Comparison of ENCODE assay signal across 9 mouse cellular contexts in genomic region chr7:142720725-142721124, GRCm38 (mm10). TPM values are rescaled to one million over a fixed set of nuclear protein-coding genes. Genes with fewer than 3 reads are reported as not detected.
A peak's percentile ranks its signal among the peaks of the same experiment; 100 is the strongest.
DNase-seq lines count a peak whose midpoint lies in the region; ATAC-seq lines count a peak whose summit lies in the region.
"Had no signal": no experiment of that assay in that cellular context is flagged by ENCODE, and none has a peak within 500 bp of the region (broad histone marks: within the 10 kb centered on the region; RNA-seq: fewer than 3 reads in every experiment).

No protein-coding gene starts in this region.

- H3K27ac ChIP-seq in heart, embryonic 12.5 days (ENCODE audit: poor library complexity, severe bottlenecking), result no peak overlapping the region
- no peak overlapping the region for H3K27ac ChIP-seq in neural tube, embryonic 15.5 days (replicated peaks)
- no peak overlapping the region for H3K27ac ChIP-seq in embryonic facial prominence, embryonic 14.5 days (replicated peaks; ENCODE audit: low read depth, low read length)

- H3K9ac ChIP-seq in heart, embryonic 12.5 days, result no peak overlapping the region
- no peak overlapping the region for H3K9ac ChIP-seq in neural tube, embryonic 15.5 days (replicated peaks)
- H3K9ac ChIP-seq in embryonic facial prominence, embryonic 14.5 days (ENCODE audit: low read depth, low read length), result no peak overlapping the region

- H3K9me3 ChIP-seq in heart, embryonic 12.5 days (replicated peaks), result no peaks in the 10 kb centered on the region
- H3K9me3 ChIP-seq in neural tube, embryonic 15.5 days (replicated peaks), result no peaks in the 10 kb centered on the region
- no peaks in the 10 kb centered on the region for H3K9me3 ChIP-seq in embryonic facial prominence, embryonic 14.5 days (ENCODE audit: control insufficient read depth, low read length)

- no peaks in the 10 kb centered on the region for H3K4me1 ChIP-seq in heart, embryonic 12.5 days (replicated peaks)
- H3K4me1 ChIP-seq in neural tube, embryonic 15.5 days, result no peaks in the 10 kb centered on the region
- H3K4me1 ChIP-seq in embryonic facial prominence, embryonic 14.5 days (ENCODE audit: control insufficient read depth, insufficient read depth, low read length), result no peaks in the 10 kb centered on the region

- no peaks in the 10 kb centered on the region for H3K36me3 ChIP-seq in heart, embryonic 12.5 days
- no peaks in the 10 kb centered on the region for H3K36me3 ChIP-seq in neural tube, embryonic 15.5 days
- no peaks in the 10 kb centered on the region for H3K36me3 ChIP-seq in embryonic facial prominence, embryonic 14.5 days (ENCODE audit: control insufficient read depth, insufficient read depth, low read length)

- ATAC-seq in heart, embryonic 12.5 days (ENCODE audit: insufficient number of reproducible peaks, low FRiP score), result no peak
- ATAC-seq in neural tube, embryonic 15.5 days (ENCODE audit: low FRiP score), result no peak
- ATAC-seq in embryonic facial prominence, embryonic 14.5 days (ENCODE audit: low read depth), result no peak
- peak; percentile 59; the same call in 1 of the 2 replicates for ATAC-seq in megakaryocyte, adult 5-6 weeks (ENCODE audit: poor library complexity, severe bottlenecking)

- 9% methylated on average over 2 of the region's 2 CpGs for WGBS in heart, embryonic 12.5 days
- WGBS in neural tube, embryonic 15.5 days, result 9% methylated on average over 2 of the region's 2 CpGs
- 3% methylated on average over 2 of the region's 2 CpGs for WGBS in embryonic facial prominence, embryonic 14.5 days

- no peaks in the 10 kb centered on the region; the same call in 1 of the 2 replicates for H3K27me3 ChIP-seq in heart, embryonic 12.5 days (replicated peaks)
- no peaks in the 10 kb centered on the region for H3K27me3 ChIP-seq in neural tube, embryonic 15.5 days (replicated peaks)
- no peaks in the 10 kb centered on the region for H3K27me3 ChIP-seq in embryonic facial prominence, embryonic 14.5 days (replicated peaks; ENCODE audit: control insufficient read depth, insufficient read depth, low read length)

- no peak overlapping the region for H3K4me2 ChIP-seq in heart, embryonic 12.5 days
- no peak overlapping the region for H3K4me2 ChIP-seq in neural tube, embryonic 15.5 days
- no peak overlapping the region for H3K4me2 ChIP-seq in embryonic facial prominence, embryonic 14.5 days (ENCODE audit: low read depth, low read length)

- no peak overlapping the region for H3K4me3 ChIP-seq in heart, embryonic 12.5 days
- no peak overlapping the region for H3K4me3 ChIP-seq in neural tube, embryonic 15.5 days (replicated peaks)
- no peak overlapping the region for H3K4me3 ChIP-seq in embryonic facial prominence, embryonic 14.5 days (ENCODE audit: low read depth, low read length)

- peak; percentile 6 to 52 for DNase-seq in heart, adult 18-20 months
- DNase-seq in neural tube, embryonic 10.5 days (ENCODE audit: extremely low spot score, low spot score), result peak; percentile 48
- DNase-seq in R1 (ENCODE audit: low read depth, low spot score) (peak; percentile 55), MN1 (ENCODE audit: low spot score) (no peak)
- DNase-seq in embryonic facial prominence, embryonic 14.5 days (ENCODE audit: low spot score), result peak; percentile 5

RNA-seq across cellular contexts. Expression of gene Ins2, which starts 22.5 kb away (rescaled TPM):
- total RNA-seq in heart, adult 18-20 months (2021), result not detected
- polyA plus RNA-seq in heart, embryonic 12.5 days (2016; fragmentation: Nextera tagmentation; extraction: Ambion mirVana), result not detected in 2 replicates
- 0.60 TPM in 1 of 2 replicates, not detected in the other for polyA plus RNA-seq in neural tube, embryonic 15.5 days (2015; fragmentation: Nextera tagmentation; extraction: Ambion mirVana)
- polyA plus RNA-seq in embryonic facial prominence, embryonic 14.5 days (2014; fragmentation: Nextera tagmentation; extraction: Ambion mirVana), result not detected in 2 replicates
- total RNA-seq in megakaryocyte, adult 5-6 weeks (2015), result not detected in 2 replicates
- total RNA-seq in megakaryocyte, adult 5-6 weeks (2017), result not detected in 2 replicates
- total RNA-seq: left cerebral cortex, postnatal 14 days had no signal

RNA-seq across cellular contexts. Expression of gene Gm49394, which starts 51.0 kb away (rescaled TPM):
- not detected for total RNA-seq in heart, adult 18-20 months (2021)
- 0.04 and 0.21 TPM in 2 replicates for polyA plus RNA-seq in heart, embryonic 12.5 days (2016; fragmentation: Nextera tagmentation; extraction: Ambion mirVana)
- 0.22 TPM in 1 of 2 replicates, not detected in the other for polyA plus RNA-seq in neural tube, embryonic 15.5 days (2015; fragmentation: Nextera tagmentation; extraction: Ambion mirVana)
- polyA plus RNA-seq in embryonic facial prominence, embryonic 14.5 days (2014; fragmentation: Nextera tagmentation; extraction: Ambion mirVana), result 0.55 and 0.63 TPM in 2 replicates
- total RNA-seq in megakaryocyte, adult 5-6 weeks (2015), result not detected in 2 replicates
- total RNA-seq in megakaryocyte, adult 5-6 weeks (2017), result not detected in 2 replicates

RNA-seq across cellular contexts. Expression of gene Igf2, which starts 54.1 kb away (rescaled TPM):
- 10 to 100 TPM; 47.4 to 56.7 TPM for total RNA-seq in heart, adult 18-20 months (2021)
- 1,315 and 1,354 TPM in 2 replicates for polyA plus RNA-seq in heart, embryonic 12.5 days (2016; fragmentation: Nextera tagmentation; extraction: Ambion mirVana)
- polyA plus RNA-seq in neural tube, embryonic 15.5 days (2015; fragmentation: Nextera tagmentation; extraction: Ambion mirVana), result 176 and 252 TPM in 2 replicates
- polyA plus RNA-seq in embryonic facial prominence, embryonic 14.5 days (2014; fragmentation: Nextera tagmentation; extraction: Ambion mirVana), result 1,478 and 1,518 TPM in 2 replicates
- total RNA-seq in megakaryocyte, adult 5-6 weeks (2015), result 0.05 TPM in 1 of 2 replicates, not detected in the other
- not detected in 2 replicates for total RNA-seq in megakaryocyte, adult 5-6 weeks (2017)
